Mouse (Mus musculus): ENCODE results near the gene Lta. TPM values are rescaled to one million over a fixed set of nuclear protein-coding genes. Genes with fewer than 3 reads are reported as not detected.

Lta gene
- polyA plus RNA-seq (2015; fragmentation: Nextera tagmentation; extraction: Ambion mirVana), result 0.23 and 0.27 TPM in 2 replicates

DNA sequence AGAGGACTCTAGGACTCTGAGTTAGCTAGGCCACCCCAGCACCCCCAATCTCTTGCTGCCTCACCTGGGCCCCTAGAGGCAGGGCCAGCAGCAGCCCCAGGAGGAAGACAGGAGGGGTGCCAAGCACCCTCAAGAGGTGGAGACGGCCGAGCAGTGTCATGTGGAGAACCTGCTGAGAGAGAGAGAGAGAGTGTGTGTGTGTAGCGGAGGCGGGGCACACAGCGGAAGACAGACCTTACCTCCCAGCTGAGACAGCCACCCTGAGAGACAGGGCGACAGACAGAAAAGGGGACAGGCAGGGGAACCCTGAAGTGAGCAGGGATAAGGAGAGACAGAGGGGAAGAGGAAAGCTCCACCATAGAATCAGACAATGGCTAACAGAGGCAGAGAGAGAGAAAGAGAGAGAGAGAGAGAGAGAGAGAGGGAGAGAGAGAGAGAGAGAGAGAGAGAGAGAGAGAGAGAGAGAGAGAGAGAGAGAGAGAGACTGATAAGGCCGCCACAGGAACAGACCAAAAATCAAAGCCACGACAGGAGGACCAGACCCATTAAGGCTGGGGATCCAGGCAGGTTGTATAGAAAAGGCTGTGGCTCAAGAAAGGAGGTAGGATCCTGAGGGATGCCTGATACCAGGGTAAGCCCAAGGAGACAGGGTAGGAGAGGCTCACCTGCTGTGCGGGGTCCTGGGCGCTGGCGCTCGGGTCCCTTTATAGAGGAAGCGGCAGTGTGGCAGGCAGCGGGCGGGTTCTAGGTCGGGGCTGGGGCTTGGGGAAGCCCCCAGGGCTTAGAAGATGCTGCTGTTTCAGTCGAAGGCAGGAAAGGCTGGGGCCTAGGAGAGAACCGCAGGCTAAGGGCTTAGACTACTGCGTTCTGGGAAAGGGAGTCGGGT, at the start of gene Lta:
TSS of gene Lta (minus strand) at position 858 of the 886 bp plus-strand sequence.
- no peak for ATAC-seq (ENCODE audit: low FRiP score)
- Histone ChIP-seq H3K4me1 (replicated peaks) (0 out of 2 replicates have a peak, but pooled peaks cover 4% of the 10 kb centered on the region), H3K4me2 (no peak within 1 kb of the TSS), H3K27ac (no peak within 1 kb of the TSS), H3K36me3 (no peaks in the 10 kb centered on the region), H3K27me3 (peaks cover 55% of the 10 kb centered on the region), H3K9ac (peak within 1 kb of the TSS; percentile 29; the same call in 1 of the 2 replicates), H3K4me3 (no peak within 1 kb of the TSS), H3K9me3 (no peaks in the 10 kb centered on the region)
- WGBS, result 35% methylated on average over 20 of the region's 20 CpGs

DNA sequence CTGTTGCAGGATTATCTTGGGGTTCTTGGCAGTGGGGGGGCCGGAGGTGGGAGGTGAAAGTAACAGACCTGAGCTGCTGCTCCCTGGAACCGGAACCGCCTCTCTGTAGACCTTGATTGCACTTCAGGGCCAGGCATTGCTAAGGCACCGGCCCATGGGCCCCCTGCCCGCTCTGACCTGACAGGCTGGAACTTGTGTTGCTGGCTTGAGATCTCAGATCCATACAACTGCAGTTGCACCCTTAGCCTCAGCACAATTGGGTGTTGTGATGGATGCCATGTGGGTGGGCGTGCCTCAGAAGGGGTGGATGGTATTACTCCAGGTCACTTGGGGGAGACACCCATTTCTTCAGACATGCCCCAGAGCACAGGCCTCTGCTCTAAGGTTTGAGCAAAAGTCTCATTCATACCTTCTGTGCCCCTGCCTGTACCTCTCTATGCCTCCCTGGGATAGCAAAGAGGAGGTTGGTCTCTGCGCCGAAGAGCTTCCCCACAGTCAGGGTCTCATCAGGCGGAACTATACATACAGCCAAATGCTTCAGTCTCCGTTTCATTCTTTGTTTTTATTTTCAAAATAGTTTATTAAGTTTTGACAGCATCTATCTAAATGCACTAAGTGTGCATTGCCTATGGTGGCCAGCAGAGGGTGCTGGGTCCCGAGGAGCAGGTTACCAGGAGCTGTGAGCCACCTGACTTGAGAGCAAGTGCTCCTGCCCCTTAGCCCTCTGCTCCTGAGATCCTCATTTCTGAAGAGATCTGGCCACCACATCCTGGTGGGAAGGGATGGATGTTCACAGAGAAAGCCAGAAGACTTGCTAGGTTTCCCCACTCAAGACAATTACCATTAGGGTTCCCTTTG, 49.3 kb upstream of the Lta start:
- Histone ChIP-seq H3K4me3 (no peak overlapping the region), H3K9ac (no peak overlapping the region), H3K9me3 (no peaks in the 10 kb centered on the region), H3K36me3 (peaks cover 52% of the 10 kb centered on the region), H3K27me3 (peaks cover 8% of the 10 kb centered on the region; the same call in 1 of the 2 replicates), H3K27ac (no peak overlapping the region), H3K4me1 (replicated peaks) (peaks cover 4% of the 10 kb centered on the region; the same call in 1 of the 2 replicates), H3K4me2 (no peak overlapping the region)
- WGBS, result 61% methylated on average over 11 of the region's 11 CpGs
- ATAC-seq (ENCODE audit: low FRiP score), result peak; percentile 14; the same call in 1 of the 2 replicates

DNA sequence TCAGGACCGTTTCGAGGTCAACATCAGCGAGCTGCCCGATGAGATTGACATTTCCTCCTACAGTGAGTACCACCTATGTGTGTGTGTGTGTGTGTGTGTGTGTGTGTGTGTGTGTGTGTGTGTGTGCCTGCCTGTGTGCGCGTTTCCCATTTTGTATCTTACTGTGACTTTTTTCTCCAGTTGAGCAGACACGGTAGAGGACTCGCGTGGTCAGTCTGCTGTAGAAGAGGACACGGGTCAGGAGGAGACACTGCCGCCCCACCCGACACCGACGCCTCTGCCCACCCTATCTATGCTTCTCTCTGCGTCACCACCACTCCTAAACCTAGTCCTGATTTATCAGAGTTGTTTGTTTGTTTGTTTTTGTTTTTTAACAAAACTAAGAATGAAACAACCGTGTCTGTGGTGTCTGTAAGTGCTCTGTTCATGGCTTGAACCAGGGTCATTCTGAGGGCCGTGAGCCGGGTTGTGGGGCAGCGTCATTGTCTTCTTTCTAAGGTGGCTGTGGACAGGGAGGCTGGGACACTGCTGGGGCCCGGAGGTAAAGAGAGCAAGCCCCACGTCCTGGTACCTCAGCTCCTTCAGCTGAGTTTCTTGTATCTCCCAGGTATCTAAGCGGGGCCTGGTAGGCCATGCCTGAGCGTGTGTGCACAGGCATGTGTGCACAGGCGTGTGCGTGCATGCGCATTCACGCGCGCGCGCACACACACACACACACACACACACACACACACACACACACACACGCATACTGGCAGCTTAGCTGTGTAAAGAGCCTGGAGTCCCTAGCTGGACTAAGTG, 48.3 kb upstream of the Lta start:
- Histone ChIP-seq H3K4me1 (replicated peaks) (peaks cover 4% of the 10 kb centered on the region; the same call in 1 of the 2 replicates), H3K4me3 (no peak overlapping the region), H3K9me3 (no peaks in the 10 kb centered on the region), H3K27me3 (0 out of 2 replicates have a peak, but pooled peaks cover 3% of the 10 kb centered on the region), H3K9ac (no peak overlapping the region), H3K27ac (no peak overlapping the region), H3K36me3 (peaks cover 62% of the 10 kb centered on the region), H3K4me2 (no peak overlapping the region)
- WGBS, result 87% methylated on average over 32 of the region's 32 CpGs
- ATAC-seq (ENCODE audit: low FRiP score), result no peak

DNA sequence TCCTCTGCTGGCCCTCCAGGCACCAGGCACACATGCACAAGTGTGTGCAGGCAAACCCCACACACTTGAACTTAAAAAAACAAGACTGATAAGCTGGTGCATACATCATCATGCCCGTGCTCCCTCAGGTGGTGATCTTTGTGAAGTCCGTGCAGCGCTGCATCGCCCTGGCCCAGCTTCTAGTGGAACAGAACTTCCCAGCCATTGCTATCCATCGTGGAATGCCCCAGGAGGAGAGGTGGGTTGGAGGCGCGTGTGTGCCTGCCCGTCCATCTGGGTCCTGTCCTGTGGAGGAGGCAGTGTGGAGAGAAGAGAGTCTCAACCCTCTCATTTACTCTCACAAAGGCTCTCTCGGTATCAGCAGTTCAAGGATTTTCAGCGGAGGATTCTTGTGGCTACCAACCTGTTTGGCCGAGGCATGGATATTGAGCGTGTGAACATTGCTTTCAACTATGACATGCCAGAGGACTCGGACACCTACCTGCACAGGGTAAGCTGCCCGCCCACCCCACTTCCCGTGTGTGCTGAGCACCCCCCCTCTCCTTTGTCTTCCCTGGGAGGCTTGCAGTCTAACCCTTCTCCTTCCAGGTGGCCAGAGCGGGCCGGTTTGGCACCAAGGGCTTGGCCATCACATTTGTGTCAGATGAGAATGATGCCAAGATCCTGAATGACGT, 47.6 kb upstream of the Lta start:
- Histone ChIP-seq H3K36me3 (peaks cover 69% of the 10 kb centered on the region), H3K4me3 (no peak overlapping the region), H3K4me1 (replicated peaks) (0 out of 2 replicates have a peak, but pooled peaks cover 3% of the 10 kb centered on the region), H3K27ac (no peak overlapping the region), H3K9ac (no peak overlapping the region), H3K9me3 (no peaks in the 10 kb centered on the region), H3K27me3 (0 out of 2 replicates have a peak, but pooled peaks cover 3% of the 10 kb centered on the region), H3K4me2 (no peak overlapping the region)
- 87% methylated on average over 18 of the region's 18 CpGs for WGBS
- no peak for ATAC-seq (ENCODE audit: low FRiP score)

DNA sequence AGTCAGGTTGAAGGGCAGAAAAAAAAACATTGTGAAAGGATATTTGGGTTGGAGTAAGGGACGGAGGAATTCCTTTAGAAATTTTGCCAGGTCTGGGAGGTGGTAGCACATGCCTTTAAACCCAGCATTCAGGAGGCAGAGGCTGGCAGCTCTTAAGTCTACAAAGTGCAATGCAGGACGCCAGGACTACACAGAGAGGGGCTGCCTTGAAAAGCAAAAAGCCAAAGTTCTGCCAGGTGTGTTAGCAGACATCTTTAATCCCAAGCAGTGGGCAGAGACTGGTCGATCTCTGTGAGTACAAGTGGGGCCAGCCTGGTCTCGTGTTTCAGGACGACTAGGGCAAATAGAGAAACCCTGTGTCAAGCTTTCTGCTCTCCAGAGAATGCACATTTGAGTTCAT, 46.8 kb upstream of the Lta start:
- H3K9ac ChIP-seq, result no peak overlapping the region
- WGBS, result 82% methylated on average over 5 of the region's 5 CpGs
- no peaks in the 10 kb centered on the region for H3K9me3 ChIP-seq
- H3K4me2 ChIP-seq, result no peak overlapping the region
- H3K4me3 ChIP-seq, result no peak overlapping the region
- peaks cover 77% of the 10 kb centered on the region for H3K36me3 ChIP-seq
- H3K27ac ChIP-seq, result no peak overlapping the region; the same call in 1 of the 2 replicates
- peaks cover 10% of the 10 kb centered on the region for H3K4me1 ChIP-seq (replicated peaks)
- no peak for ATAC-seq (ENCODE audit: low FRiP score)
- 0 out of 2 replicates have a peak, but pooled peaks cover under 1% of the 10 kb centered on the region for H3K27me3 ChIP-seq

DNA sequence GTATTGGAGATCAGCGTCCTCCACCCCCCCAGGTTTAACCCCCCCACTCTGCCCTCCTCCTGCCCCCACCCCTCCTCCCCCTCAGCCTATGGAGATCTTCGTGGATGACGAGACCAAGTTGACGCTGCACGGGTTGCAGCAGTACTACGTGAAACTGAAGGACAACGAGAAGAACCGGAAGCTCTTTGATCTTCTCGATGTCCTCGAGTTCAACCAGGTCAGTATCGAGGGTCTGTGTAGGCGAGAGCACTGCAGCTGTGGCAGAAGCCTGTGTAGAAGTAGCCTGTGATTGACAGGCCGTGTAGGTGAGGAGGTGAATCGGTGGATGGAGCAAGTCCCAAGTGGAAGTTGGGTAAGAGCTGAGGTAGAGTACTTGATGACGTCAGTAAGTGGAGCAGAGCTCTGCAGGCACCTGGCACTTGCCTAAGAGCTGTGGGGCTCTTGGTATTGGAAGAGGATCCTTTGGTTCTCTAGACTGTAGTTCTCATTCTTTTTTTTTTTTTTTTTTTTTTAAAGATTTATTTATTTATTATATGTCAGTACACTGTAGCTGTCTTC, 46.1 kb upstream of the Lta start:
- Histone ChIP-seq H3K9me3 (no peaks in the 10 kb centered on the region), H3K4me1 (replicated peaks) (peaks cover 16% of the 10 kb centered on the region), H3K27ac (no peak overlapping the region), H3K36me3 (peaks cover 84% of the 10 kb centered on the region), H3K9ac (no peak overlapping the region), H3K4me2 (no peak overlapping the region), H3K4me3 (no peak overlapping the region), H3K27me3 (no peaks in the 10 kb centered on the region)
- ATAC-seq (ENCODE audit: low FRiP score), result no peak
- WGBS, result 87% methylated on average over 15 of the region's 15 CpGs

DNA sequence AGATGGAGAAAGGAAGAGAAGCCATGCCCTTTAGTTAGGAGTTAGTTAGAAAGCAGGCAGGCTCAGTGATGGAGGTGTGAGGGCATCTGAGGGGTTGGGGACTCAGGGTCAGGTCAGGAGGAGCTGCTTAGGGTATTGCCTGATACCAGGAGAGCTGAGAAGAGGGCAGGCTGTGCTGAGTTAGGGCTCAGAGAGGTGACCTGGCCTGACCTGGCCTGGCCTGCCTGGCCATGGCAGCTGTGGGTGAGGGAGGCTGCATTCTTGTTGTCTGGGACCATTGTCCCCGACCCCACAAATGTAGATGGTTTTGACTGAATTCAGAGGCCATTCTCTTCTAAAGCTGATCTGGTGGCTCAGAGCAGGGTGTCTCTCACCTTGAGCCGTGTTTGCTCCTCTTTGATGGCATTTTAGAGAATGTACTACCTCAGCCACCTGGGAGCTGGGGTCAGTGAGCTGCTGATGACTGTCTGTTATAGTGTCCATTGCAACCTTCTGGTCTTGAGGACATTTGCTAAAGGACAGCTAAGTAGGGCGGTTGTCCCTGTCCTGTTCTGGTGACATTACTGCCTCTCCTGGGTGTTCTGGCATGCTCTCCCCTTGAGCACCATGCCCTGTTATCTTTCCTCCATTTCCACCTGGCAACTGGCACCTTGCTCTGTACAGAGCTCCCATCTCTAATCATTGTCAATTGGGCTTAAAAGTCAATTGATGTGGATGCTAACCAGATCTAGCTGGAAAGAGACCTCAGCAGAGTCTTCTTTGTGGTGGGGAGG, 45.4 kb upstream of the Lta start:
- 91% methylated on average over 3 of the region's 3 CpGs for WGBS
- H3K36me3 ChIP-seq, result peaks cover 91% of the 10 kb centered on the region
- H3K4me3 ChIP-seq, result no peak overlapping the region
- no peak overlapping the region for H3K27ac ChIP-seq
- H3K4me2 ChIP-seq, result no peak overlapping the region
- H3K27me3 ChIP-seq, result no peaks in the 10 kb centered on the region
- peaks cover 23% of the 10 kb centered on the region for H3K4me1 ChIP-seq (replicated peaks)
- no peak overlapping the region for H3K9ac ChIP-seq
- ATAC-seq (ENCODE audit: low FRiP score), result no peak
- H3K9me3 ChIP-seq, result no peaks in the 10 kb centered on the region

DNA sequence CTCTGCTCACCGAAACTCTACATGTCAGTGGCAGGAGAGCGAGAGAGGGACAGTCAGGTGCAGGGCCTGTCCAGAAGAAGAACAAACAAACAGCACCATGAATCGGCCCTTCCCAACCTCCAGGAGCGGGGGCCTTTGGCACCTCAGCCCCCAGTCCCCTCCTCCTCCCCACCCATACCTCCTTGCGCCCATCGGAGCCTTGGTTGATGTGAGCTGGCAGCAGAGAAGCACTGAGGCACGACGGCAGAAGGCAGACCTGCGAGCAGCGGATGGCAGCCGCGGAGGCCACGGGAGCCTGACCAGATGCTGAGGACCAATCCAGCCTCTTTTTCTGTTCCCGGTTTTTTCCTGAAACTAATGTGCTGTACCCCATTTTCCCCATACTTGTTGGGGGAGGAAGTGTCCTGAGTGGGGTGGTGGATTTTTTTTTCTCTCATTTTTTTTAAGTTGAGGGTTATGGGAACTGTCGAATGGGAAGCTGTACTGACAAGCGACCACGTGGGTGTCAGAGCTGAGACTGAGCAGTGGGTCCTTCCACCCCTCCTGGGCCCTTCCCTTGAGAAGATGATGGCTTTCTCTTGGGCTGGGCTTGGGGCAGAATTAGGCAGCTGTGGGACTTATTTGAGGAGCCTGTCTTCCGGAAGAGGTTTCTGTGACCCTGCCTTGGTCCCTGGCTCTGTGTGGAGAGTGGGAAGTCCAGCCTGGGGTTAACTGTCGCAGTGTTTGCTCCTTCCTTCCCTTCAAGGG, 44.5 kb upstream of the Lta start:
- H3K36me3 ChIP-seq, result peaks cover 99% of the 10 kb centered on the region
- ATAC-seq (ENCODE audit: low FRiP score), result no peak
- H3K4me2 ChIP-seq, result no peak overlapping the region
- H3K4me3 ChIP-seq, result no peak overlapping the region
- H3K9me3 ChIP-seq, result no peaks in the 10 kb centered on the region
- no peaks in the 10 kb centered on the region for H3K27me3 ChIP-seq
- H3K4me1 ChIP-seq (replicated peaks), result peaks cover 32% of the 10 kb centered on the region
- H3K9ac ChIP-seq, result no peak overlapping the region
- peak overlapping the region; percentile 20; the same call in 1 of the 2 replicates for H3K27ac ChIP-seq
- WGBS, result 87% methylated on average over 19 of the region's 19 CpGs

DNA sequence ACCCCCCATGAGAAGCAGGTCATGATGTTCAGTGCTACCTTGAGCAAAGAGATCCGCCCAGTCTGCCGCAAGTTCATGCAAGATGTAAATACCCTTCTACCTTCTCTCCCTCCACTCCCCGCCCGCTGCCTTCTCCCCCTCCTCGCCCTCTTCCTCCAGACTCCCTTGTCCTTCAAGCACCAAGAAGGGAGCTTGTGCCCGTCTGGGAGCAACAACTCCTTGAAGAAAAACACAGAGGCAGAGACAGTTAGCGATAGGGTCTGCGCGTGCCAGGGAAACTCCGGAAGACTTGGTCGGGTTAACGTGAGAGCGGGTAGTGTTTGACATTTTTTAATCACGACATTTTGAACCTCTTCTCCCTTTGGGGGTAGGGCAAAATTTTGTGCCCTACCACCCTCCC, 43.8 kb upstream of the Lta start:
- H3K9ac ChIP-seq, result no peak overlapping the region
- H3K9me3 ChIP-seq, result no peaks in the 10 kb centered on the region
- ATAC-seq (ENCODE audit: low FRiP score), result no peak
- H3K27ac ChIP-seq, result 0 out of 2 replicates have a peak overlapping the region, but pooled peaks have one; percentile 20
- H3K4me3 ChIP-seq, result no peak overlapping the region
- peaks cover 39% of the 10 kb centered on the region for H3K4me1 ChIP-seq (replicated peaks)
- 89% methylated on average over 14 of the region's 14 CpGs for WGBS
- H3K27me3 ChIP-seq, result no peaks in the 10 kb centered on the region
- H3K36me3 ChIP-seq, result peaks cover 99% of the 10 kb centered on the region
- H3K4me2 ChIP-seq, result no peak overlapping the region

DNA sequence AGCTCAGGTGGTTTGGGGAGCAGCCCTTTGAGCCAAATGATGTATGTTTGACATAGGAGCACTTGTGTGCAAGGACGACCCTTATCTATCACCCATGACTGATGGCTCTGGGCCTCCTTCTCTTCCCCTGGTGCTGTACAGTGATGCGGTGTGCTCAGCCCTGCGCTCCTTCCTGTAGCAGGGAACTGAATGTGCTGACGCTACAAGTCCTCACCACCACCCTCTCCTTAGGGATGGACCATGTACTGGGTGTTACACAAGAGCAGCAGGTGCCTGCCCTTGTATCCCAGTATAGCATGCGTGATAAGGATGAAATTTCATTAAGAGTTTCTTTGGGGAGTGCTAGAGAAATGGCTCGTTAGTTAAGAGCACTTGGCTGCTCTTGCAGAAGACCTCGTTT, 42.0 kb upstream of the Lta start:
- Histone ChIP-seq H3K9ac (no peak overlapping the region), H3K4me2 (no peak overlapping the region), H3K4me1 (replicated peaks) (peaks cover 49% of the 10 kb centered on the region), H3K4me3 (no peak overlapping the region), H3K27ac (no peak overlapping the region), H3K27me3 (no peaks in the 10 kb centered on the region), H3K36me3 (peaks cover 89% of the 10 kb centered on the region), H3K9me3 (no peaks in the 10 kb centered on the region)
- 81% methylated on average over 7 of the region's 7 CpGs for WGBS
- no peak for ATAC-seq (ENCODE audit: low FRiP score)
